Mouse (Mus musculus) midbrain, embryonic 15.5 days (tissue): ENCODE measurements at regions not wholly inside any gene's neighbourhood (a gene's known extent, or its start where the extent isn't known, plus 50 kb on each side); places are given as distances from the start of the nearest gene placed in this dataset.

Source experiments
- ATAC-seq: fragments of 200-750 bp; cut with Nextera tagmentation; replicated peaks from 2 replicates; pipeline ENCODE4 v1.8.0; 2017; ENCODE audit warnings: moderate TSS enrichment
- H3K27ac ChIP-seq: fragments of 300-500 bp; sonication (generic); 2 replicates; pipeline ENCODE4 v1.5.1; 2015; ENCODE audit warnings: mild to moderate bottlenecking, inconsistent platforms
- H3K27me3 ChIP-seq: fragments of 300-500 bp; sonication (generic); replicated peaks from 2 replicates; pipeline ENCODE4 v1.6.1; 2015; ENCODE audit warnings: inconsistent platforms
- H3K36me3 ChIP-seq: fragments of 300-500 bp; sonication (generic); replicated peaks from 2 replicates; pipeline ENCODE4 v1.6.1; 2015; ENCODE audit warnings: inconsistent platforms
- H3K4me1 ChIP-seq: fragments of 300-500 bp; sonication (generic); 2 replicates; pipeline ENCODE4 v1.6.1; 2015; ENCODE audit warnings: inconsistent platforms
- H3K4me2 ChIP-seq: fragments of 300-500 bp; sonication (generic); 2 replicates; pipeline ENCODE4 v1.6.1; 2015; ENCODE audit warnings: inconsistent platforms, mild to moderate bottlenecking, moderate library complexity
- H3K4me3 ChIP-seq: fragments of 300-500 bp; sonication (generic); 2 replicates; pipeline ENCODE4 v1.5.1; 2015; ENCODE audit warnings: mild to moderate bottlenecking, inconsistent platforms
- H3K9ac ChIP-seq: fragments of 300-500 bp; sonication (generic); 2 replicates; pipeline ENCODE4 v1.6.1; 2015; ENCODE audit warnings: mild to moderate bottlenecking, inconsistent platforms
- H3K9me3 ChIP-seq: fragments of 300-500 bp; sonication (generic); 2 replicates; pipeline ENCODE4 v1.6.1; 2016; ENCODE audit warnings: inconsistent platforms
- WGBS: fragments of 180-500 bp; shearing (Covaris S2); methylation state at CpG from one replicate; pipeline ENCODE4 v1.1.7; 2015; ENCODE audit warnings: mixed read lengths; 5-methylcytosine and 5-hydroxymethylcytosine counted together

- H3K36me3 ChIP-seq: no peaks in the 10 kb centered on the region
- H3K27me3 ChIP-seq: no peaks in the 10 kb centered on the region
- no peaks in the 10 kb centered on the region for H3K9me3 ChIP-seq
- H3K27ac ChIP-seq: no peak overlapping the region
- H3K4me3 ChIP-seq: no peak overlapping the region
- ATAC-seq: no peak
- no peak overlapping the region for H3K4me2 ChIP-seq
- no peak overlapping the region for H3K9ac ChIP-seq
- peaks cover 6% of the 10 kb centered on the region; the same call in 1 of the 2 replicates for H3K4me1 ChIP-seq
Measured at GRCm38 (mm10) chr13:16646056-16646455, 634.4 kb downstream of the Inhba start.

GRCm38 (mm10) chr13:16646649-16647048 lies 635.0 kb downstream of the Inhba start:
- Histone ChIP-seq H3K27me3 (no peaks in the 10 kb centered on the region), H3K36me3 (no peaks in the 10 kb centered on the region), H3K4me3 (no peak overlapping the region), H3K27ac (no peak overlapping the region), H3K4me1 (peaks cover 4% of the 10 kb centered on the region; the same call in 1 of the 2 replicates), H3K9ac (no peak overlapping the region), H3K4me2 (no peak overlapping the region), H3K9me3 (no peaks in the 10 kb centered on the region)
- ATAC-seq: no peak

GRCm38 (mm10) chr13:16656110-16656509 lies 644.5 kb downstream of the Inhba start:
- Histone ChIP-seq H3K4me2 (no peak overlapping the region), H3K9me3 (no peaks in the 10 kb centered on the region), H3K27me3 (no peaks in the 10 kb centered on the region), H3K4me1 (no peaks in the 10 kb centered on the region), H3K27ac (no peak overlapping the region), H3K36me3 (no peaks in the 10 kb centered on the region), H3K9ac (no peak overlapping the region), H3K4me3 (no peak overlapping the region)
- ATAC-seq: no peak
- WGBS: 82% methylated on average over 4 of the region's 4 CpGs

GRCm38 (mm10) chr13:16659894-16660293 lies 648.2 kb downstream of the Inhba start:
- Histone ChIP-seq H3K4me1 (no peaks in the 10 kb centered on the region), H3K4me3 (no peak overlapping the region), H3K9me3 (no peaks in the 10 kb centered on the region), H3K9ac (no peak overlapping the region), H3K36me3 (no peaks in the 10 kb centered on the region), H3K27me3 (no peaks in the 10 kb centered on the region), H3K4me2 (no peak overlapping the region), H3K27ac (no peak overlapping the region)
- ATAC-seq: no peak
- WGBS: 84% methylated on average over 6 of the region's 6 CpGs

GRCm38 (mm10) chr13:16668652-16669051 lies 657.0 kb downstream of the Inhba start:
- no peak overlapping the region for H3K4me2 ChIP-seq
- H3K27ac ChIP-seq: no peak overlapping the region
- H3K9me3 ChIP-seq: no peaks in the 10 kb centered on the region
- no peak overlapping the region for H3K4me3 ChIP-seq
- 90% methylated on average over 1 of the region's 1 CpGs for WGBS
- ATAC-seq: no peak
- H3K36me3 ChIP-seq: no peaks in the 10 kb centered on the region
- no peaks in the 10 kb centered on the region for H3K4me1 ChIP-seq
- H3K9ac ChIP-seq: no peak overlapping the region
- H3K27me3 ChIP-seq: no peaks in the 10 kb centered on the region

- Histone ChIP-seq H3K4me3 (no peak overlapping the region), H3K4me2 (no peak overlapping the region), H3K4me1 (no peaks in the 10 kb centered on the region), H3K9me3 (no peaks in the 10 kb centered on the region), H3K36me3 (no peaks in the 10 kb centered on the region), H3K9ac (no peak overlapping the region), H3K27ac (no peak overlapping the region), H3K27me3 (no peaks in the 10 kb centered on the region)
- WGBS: 91% methylated on average over 1 of the region's 1 CpGs
- no peak for ATAC-seq
Measured at GRCm38 (mm10) chr13:16669281-16669680, 657.6 kb downstream of the Inhba start.

GRCm38 (mm10) chr13:16670047-16670733 lies 658.5 kb downstream of the Inhba start:
- H3K4me2 ChIP-seq: no peak overlapping the region
- no peaks in the 10 kb centered on the region for H3K36me3 ChIP-seq
- no peak overlapping the region for H3K27ac ChIP-seq
- H3K27me3 ChIP-seq: no peaks in the 10 kb centered on the region
- no peak for ATAC-seq
- WGBS: 81% methylated on average over 5 of the region's 5 CpGs
- no peaks in the 10 kb centered on the region for H3K4me1 ChIP-seq
- H3K4me3 ChIP-seq: no peak overlapping the region
- no peak overlapping the region for H3K9ac ChIP-seq
- H3K9me3 ChIP-seq: no peaks in the 10 kb centered on the region

- no peak overlapping the region for H3K9ac ChIP-seq
- H3K4me2 ChIP-seq: no peak overlapping the region
- ATAC-seq: no peak
- H3K9me3 ChIP-seq: no peaks in the 10 kb centered on the region
- H3K4me1 ChIP-seq: no peaks in the 10 kb centered on the region
- no peak overlapping the region for H3K4me3 ChIP-seq
- no peaks in the 10 kb centered on the region for H3K36me3 ChIP-seq
- H3K27me3 ChIP-seq: no peaks in the 10 kb centered on the region
- H3K27ac ChIP-seq: no peak overlapping the region
Measured at GRCm38 (mm10) chr13:16670736-16671135, 659.1 kb downstream of the Inhba start.

- no peak overlapping the region for H3K9ac ChIP-seq
- ATAC-seq: no peak
- H3K4me1 ChIP-seq: no peaks in the 10 kb centered on the region
- H3K27ac ChIP-seq: no peak overlapping the region
- 80% methylated on average over 1 of the region's 1 CpGs for WGBS
- no peaks in the 10 kb centered on the region for H3K36me3 ChIP-seq
- H3K4me3 ChIP-seq: no peak overlapping the region
- no peaks in the 10 kb centered on the region for H3K9me3 ChIP-seq
- H3K4me2 ChIP-seq: no peak overlapping the region
- no peaks in the 10 kb centered on the region for H3K27me3 ChIP-seq
Measured at GRCm38 (mm10) chr13:16676873-16677272, 665.2 kb downstream of the Inhba start.

GRCm38 (mm10) chr13:16678246-16679024 lies 666.8 kb downstream of the Inhba start:
- no peak overlapping the region for H3K4me2 ChIP-seq
- H3K27me3 ChIP-seq: no peaks in the 10 kb centered on the region
- no peak overlapping the region for H3K9ac ChIP-seq
- WGBS: 80% methylated on average over 1 of the region's 1 CpGs
- no peak overlapping the region for H3K4me3 ChIP-seq
- H3K36me3 ChIP-seq: no peaks in the 10 kb centered on the region
- H3K4me1 ChIP-seq: no peaks in the 10 kb centered on the region
- no peak for ATAC-seq
- no peaks in the 10 kb centered on the region for H3K9me3 ChIP-seq
- no peak overlapping the region for H3K27ac ChIP-seq

- Histone ChIP-seq H3K4me2 (no peak overlapping the region), H3K27ac (no peak overlapping the region), H3K4me3 (no peak overlapping the region), H3K9me3 (no peaks in the 10 kb centered on the region), H3K4me1 (no peaks in the 10 kb centered on the region), H3K9ac (no peak overlapping the region), H3K36me3 (no peaks in the 10 kb centered on the region), H3K27me3 (no peaks in the 10 kb centered on the region)
- WGBS: 91% methylated on average over 1 of the region's 1 CpGs
- ATAC-seq: no peak
Measured at GRCm38 (mm10) chr13:16694201-16694600, 682.5 kb downstream of the Inhba start.

GRCm38 (mm10) chr13:16700934-16701333 lies 689.3 kb downstream of the Inhba start:
- no peak overlapping the region for H3K4me3 ChIP-seq
- no peaks in the 10 kb centered on the region for H3K27me3 ChIP-seq
- no peak overlapping the region for H3K9ac ChIP-seq
- whole genome bisulfite sequencing: 89% methylated on average over 2 of the region's 2 CpGs
- no peak overlapping the region for H3K27ac ChIP-seq
- no peak overlapping the region for H3K4me2 ChIP-seq
- no peaks in the 10 kb centered on the region for H3K9me3 ChIP-seq
- no peaks in the 10 kb centered on the region for H3K4me1 ChIP-seq
- no peaks in the 10 kb centered on the region for H3K36me3 ChIP-seq
- ATAC-seq: no peak

GRCm38 (mm10) chr13:16702138-16702537 lies 690.5 kb downstream of the Inhba start:
- H3K4me1 ChIP-seq: no peaks in the 10 kb centered on the region
- no peaks in the 10 kb centered on the region for H3K27me3 ChIP-seq
- no peak overlapping the region for H3K4me3 ChIP-seq
- no peaks in the 10 kb centered on the region for H3K9me3 ChIP-seq
- no peak overlapping the region for H3K27ac ChIP-seq
- ATAC-seq: no peak
- 73% methylated on average over 1 of the region's 1 CpGs for WGBS
- H3K9ac ChIP-seq: no peak overlapping the region
- no peaks in the 10 kb centered on the region for H3K36me3 ChIP-seq
- H3K4me2 ChIP-seq: no peak overlapping the region
